Mouse (Mus musculus) liver, embryonic 15.5 days (tissue): ENCODE measurements at regions not wholly inside any gene's neighbourhood (a gene's known extent, or its start where the extent isn't known, plus 50 kb on each side); places are given as distances from the start of the nearest gene placed in this dataset.

ENCODE experiments used
- ATAC-seq: fragments of 200-750 bp; cut with Nextera tagmentation; 2 replicates; pipeline ENCODE4 v1.8.0; 2017; ENCODE audit warnings: moderate number of reproducible peaks, mild to moderate bottlenecking, moderate library complexity; ENCODE audit not compliant: insufficient read depth
- H3K27ac ChIP-seq: fragments of 300-500 bp; sonication (generic); replicated peaks from 2 replicates; pipeline ENCODE4 v1.5.1; 2015; ENCODE audit warnings: mild to moderate bottlenecking, inconsistent platforms
- H3K27me3 ChIP-seq: fragments of 300-500 bp; sonication (generic); 2 replicates; pipeline ENCODE4 v1.6.1; 2015; ENCODE audit warnings: mild to moderate bottlenecking, inconsistent platforms
- H3K36me3 ChIP-seq: fragments of 300-500 bp; sonication (generic); replicated peaks from 2 replicates; pipeline ENCODE4 v1.6.1; 2015; ENCODE audit warnings: moderate library complexity, mild to moderate bottlenecking, inconsistent platforms
- H3K4me1 ChIP-seq: fragments of 300-500 bp; sonication (generic); replicated peaks from 2 replicates; pipeline ENCODE4 v1.6.1; 2015; ENCODE audit warnings: inconsistent platforms
- H3K4me2 ChIP-seq: fragments of 300-500 bp; sonication (generic); 2 replicates; pipeline ENCODE4 v1.6.1; 2015; ENCODE audit warnings: moderate library complexity, mild to moderate bottlenecking, inconsistent platforms
- H3K4me3 ChIP-seq: fragments of 300-500 bp; sonication (generic); replicated peaks from 2 replicates; pipeline ENCODE4 v1.5.1; 2015; ENCODE audit warnings: mild to moderate bottlenecking, inconsistent platforms
- H3K9ac ChIP-seq: fragments of 300-500 bp; sonication (generic); 2 replicates; pipeline ENCODE4 v1.6.1; 2015; ENCODE audit warnings: moderate library complexity, mild to moderate bottlenecking, inconsistent platforms
- H3K9me3 ChIP-seq: fragments of 300-500 bp; sonication (generic); replicated peaks from 2 replicates; pipeline ENCODE4 v1.6.1; 2016; ENCODE audit warnings: inconsistent platforms
- WGBS: fragments of 180-500 bp; shearing (Covaris S2); methylation state at CpG from one replicate; pipeline ENCODE4 v1.1.7; 2015; ENCODE audit warnings: mixed read lengths; ENCODE audit not compliant: insufficient replicate concordance; 5-methylcytosine and 5-hydroxymethylcytosine counted together

DNA sequence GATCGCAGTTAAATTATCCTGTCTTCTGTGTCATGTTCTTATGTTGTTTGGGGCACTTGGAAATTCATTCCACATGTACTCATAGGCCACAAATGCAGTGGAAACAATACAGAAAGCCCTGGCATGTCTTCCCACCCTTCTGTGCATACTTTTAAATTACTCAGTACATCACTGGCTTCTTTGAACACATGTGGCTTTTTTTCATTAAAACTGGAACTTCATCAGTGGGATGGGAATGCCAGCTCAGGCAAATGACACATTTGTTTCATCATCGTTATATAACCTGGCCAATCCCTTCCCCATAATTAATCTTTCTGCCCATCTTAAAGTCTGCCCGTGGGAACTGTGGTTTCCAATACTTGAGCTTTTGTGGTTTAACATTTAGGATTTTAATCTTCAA, 214.9 kb downstream of the 1190002N15Rik start:
- Histone ChIP-seq H3K9ac (no peak overlapping the region), H3K4me2 (no peak overlapping the region), H3K9me3 (no peaks in the 10 kb centered on the region), H3K4me1 (no peaks in the 10 kb centered on the region), H3K36me3 (no peaks in the 10 kb centered on the region), H3K4me3 (no peak overlapping the region), H3K27me3 (no peaks in the 10 kb centered on the region), H3K27ac (no peak overlapping the region)
- WGBS = 58% methylated on average over 3 of the region's 3 CpGs
- ATAC-seq = no peak

DNA sequence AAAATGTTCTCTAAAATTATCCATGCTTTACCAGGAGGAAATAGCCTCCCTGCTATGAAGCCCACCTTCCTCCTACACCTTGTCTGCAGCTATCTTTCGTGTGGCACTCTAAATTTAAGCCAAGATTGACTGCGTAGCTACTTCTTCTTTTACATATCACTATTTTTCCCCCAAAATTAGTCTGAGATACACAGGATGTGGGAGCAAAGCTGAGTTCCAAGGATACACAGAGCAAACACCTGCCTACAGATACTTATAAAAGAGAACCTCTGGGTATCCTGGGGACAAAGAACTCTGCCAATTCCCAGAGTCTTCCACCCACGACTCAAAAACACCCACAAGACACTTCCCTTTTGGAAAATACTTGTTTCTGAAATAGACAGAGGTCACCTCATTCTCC, 235.3 kb downstream of the 1190002N15Rik start:
- H3K9me3 ChIP-seq = no peaks in the 10 kb centered on the region
- H3K4me3 ChIP-seq = no peak overlapping the region
- H3K4me2 ChIP-seq = no peak overlapping the region
- no peaks in the 10 kb centered on the region for H3K27me3 ChIP-seq
- WGBS = 54% methylated on average over 3 of the region's 3 CpGs
- ATAC-seq = no peak
- no peak overlapping the region for H3K27ac ChIP-seq
- H3K9ac ChIP-seq = no peak overlapping the region
- H3K36me3 ChIP-seq = no peaks in the 10 kb centered on the region
- no peaks in the 10 kb centered on the region for H3K4me1 ChIP-seq

DNA sequence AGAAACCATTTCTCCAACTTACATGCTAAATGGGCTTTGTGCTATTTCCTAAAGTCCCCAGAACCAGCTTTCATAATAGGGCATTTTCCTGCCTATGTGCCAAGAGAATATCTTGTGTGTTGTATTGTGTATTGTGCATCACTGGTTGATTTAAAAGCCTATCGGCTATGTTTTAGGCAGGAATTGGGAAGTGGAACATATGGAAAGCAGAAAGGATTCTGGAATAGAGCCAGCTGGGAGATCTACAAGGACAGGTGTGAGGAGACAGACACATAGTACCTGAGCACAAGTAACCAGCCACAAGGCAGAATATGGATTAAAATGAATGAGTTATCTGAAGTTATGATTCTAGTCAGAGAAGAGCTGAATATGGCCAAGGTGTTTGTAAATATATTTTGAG, 236.0 kb downstream of the 1190002N15Rik start:
- Histone ChIP-seq H3K4me1 (no peaks in the 10 kb centered on the region), H3K36me3 (no peaks in the 10 kb centered on the region), H3K4me2 (no peak overlapping the region), H3K27me3 (no peaks in the 10 kb centered on the region), H3K9me3 (no peaks in the 10 kb centered on the region), H3K9ac (no peak overlapping the region), H3K4me3 (no peak overlapping the region), H3K27ac (no peak overlapping the region)
- no peak for ATAC-seq
- WGBS = 82% methylated on average over 1 of the region's 1 CpGs

DNA sequence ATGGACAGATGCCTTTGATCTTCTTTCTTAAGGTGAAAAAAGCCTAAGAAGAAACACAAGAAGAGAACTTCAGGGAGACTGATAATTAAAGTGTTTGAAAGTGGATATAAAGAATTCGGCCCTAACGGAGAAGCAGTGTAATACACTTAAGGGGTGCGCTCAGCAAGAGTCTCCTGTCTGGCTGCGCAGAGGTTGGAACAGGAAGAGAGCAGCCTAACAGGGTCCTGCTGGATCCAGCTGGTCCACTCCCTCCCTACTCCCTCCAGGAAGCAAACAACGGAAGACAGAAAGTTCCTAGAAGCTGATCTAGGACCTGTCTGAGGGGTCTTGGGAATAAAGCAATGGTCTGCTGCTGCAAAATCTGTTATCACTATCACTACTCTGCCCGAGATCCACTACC, 242.4 kb downstream of the 1190002N15Rik start:
- Histone ChIP-seq H3K4me3 (no peak overlapping the region), H3K9me3 (no peaks in the 10 kb centered on the region), H3K4me2 (no peak overlapping the region), H3K4me1 (no peaks in the 10 kb centered on the region), H3K9ac (no peak overlapping the region), H3K36me3 (no peaks in the 10 kb centered on the region), H3K27ac (no peak overlapping the region), H3K27me3 (no peaks in the 10 kb centered on the region)
- WGBS = 60% methylated on average over 6 of the region's 6 CpGs
- no peak for ATAC-seq

DNA sequence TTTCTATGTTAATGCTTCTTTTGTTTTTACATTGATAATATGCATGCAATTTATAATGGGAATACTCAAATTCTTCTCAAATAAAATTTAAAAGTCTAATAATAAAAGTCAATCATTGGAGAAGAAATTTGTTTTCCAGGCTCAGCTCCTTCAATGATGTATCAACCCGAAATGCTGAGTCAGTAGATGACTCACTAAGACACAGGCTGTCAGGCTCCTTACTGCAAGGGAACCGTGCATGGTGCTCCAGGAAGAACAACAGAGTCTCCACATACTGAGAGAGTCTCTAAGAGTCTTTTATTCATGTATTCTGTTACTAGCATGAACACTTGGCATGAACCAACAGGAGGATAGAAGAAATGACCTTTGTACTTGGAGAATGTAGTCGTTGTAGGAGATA, 245.7 kb downstream of the 1190002N15Rik start:
- H3K27ac ChIP-seq = no peak overlapping the region
- H3K4me3 ChIP-seq = no peak overlapping the region
- 26% methylated on average over 3 of the region's 3 CpGs for WGBS
- ATAC-seq = no peak
- no peaks in the 10 kb centered on the region for H3K4me1 ChIP-seq
- no peaks in the 10 kb centered on the region for H3K36me3 ChIP-seq
- H3K27me3 ChIP-seq = no peaks in the 10 kb centered on the region
- no peak overlapping the region for H3K4me2 ChIP-seq
- H3K9me3 ChIP-seq = no peaks in the 10 kb centered on the region
- H3K9ac ChIP-seq = no peak overlapping the region

DNA sequence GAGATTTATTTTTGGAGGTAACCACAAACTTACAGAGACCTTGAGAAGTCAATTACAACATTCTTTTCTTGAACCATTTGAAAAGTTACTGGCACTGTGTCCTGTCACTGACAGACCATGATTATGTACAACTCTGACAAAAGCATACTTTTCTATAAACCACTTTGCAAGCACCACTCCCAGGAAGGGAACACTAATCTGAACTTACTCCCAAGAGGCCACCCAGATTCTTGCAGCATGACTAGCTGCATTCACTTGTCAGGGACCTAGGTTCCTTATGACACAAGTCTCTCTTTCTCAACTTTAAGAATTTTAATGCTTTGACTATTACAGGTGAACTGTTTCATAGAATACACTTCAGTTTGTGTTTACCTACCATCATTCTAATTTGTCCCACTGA, 248.3 kb downstream of the 1190002N15Rik start:
- Histone ChIP-seq H3K27me3 (no peaks in the 10 kb centered on the region), H3K9me3 (no peaks in the 10 kb centered on the region), H3K36me3 (no peaks in the 10 kb centered on the region), H3K4me2 (no peak overlapping the region), H3K4me1 (no peaks in the 10 kb centered on the region), H3K4me3 (no peak overlapping the region), H3K27ac (no peak overlapping the region), H3K9ac (no peak overlapping the region)
- no peak for ATAC-seq

DNA sequence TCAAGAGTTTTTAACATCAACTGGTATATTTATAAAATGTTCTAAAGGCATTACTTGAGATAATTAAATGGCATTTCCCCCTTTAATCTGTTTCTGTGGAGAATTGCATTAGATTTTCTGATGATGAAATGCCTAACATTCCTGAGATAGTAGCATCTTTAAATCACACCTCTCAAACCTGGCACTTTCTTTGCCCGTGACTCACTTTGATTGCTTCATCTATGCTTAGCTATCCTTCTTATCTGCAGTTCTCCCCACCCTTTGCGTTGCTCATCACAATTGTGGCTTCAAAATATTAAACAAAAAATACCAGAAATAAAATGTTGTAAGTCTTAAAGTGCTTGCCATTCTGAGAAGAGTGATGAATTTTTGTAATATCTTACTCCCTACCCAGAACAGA, 250.3 kb downstream of the 1190002N15Rik start:
- no peaks in the 10 kb centered on the region for H3K27me3 ChIP-seq
- H3K4me1 ChIP-seq = no peaks in the 10 kb centered on the region
- no peak overlapping the region for H3K27ac ChIP-seq
- ATAC-seq = no peak
- H3K36me3 ChIP-seq = no peaks in the 10 kb centered on the region
- H3K9ac ChIP-seq = no peak overlapping the region
- WGBS = 54% methylated on average over 2 of the region's 2 CpGs
- no peak overlapping the region for H3K4me2 ChIP-seq
- no peak overlapping the region for H3K4me3 ChIP-seq
- no peaks in the 10 kb centered on the region for H3K9me3 ChIP-seq

DNA sequence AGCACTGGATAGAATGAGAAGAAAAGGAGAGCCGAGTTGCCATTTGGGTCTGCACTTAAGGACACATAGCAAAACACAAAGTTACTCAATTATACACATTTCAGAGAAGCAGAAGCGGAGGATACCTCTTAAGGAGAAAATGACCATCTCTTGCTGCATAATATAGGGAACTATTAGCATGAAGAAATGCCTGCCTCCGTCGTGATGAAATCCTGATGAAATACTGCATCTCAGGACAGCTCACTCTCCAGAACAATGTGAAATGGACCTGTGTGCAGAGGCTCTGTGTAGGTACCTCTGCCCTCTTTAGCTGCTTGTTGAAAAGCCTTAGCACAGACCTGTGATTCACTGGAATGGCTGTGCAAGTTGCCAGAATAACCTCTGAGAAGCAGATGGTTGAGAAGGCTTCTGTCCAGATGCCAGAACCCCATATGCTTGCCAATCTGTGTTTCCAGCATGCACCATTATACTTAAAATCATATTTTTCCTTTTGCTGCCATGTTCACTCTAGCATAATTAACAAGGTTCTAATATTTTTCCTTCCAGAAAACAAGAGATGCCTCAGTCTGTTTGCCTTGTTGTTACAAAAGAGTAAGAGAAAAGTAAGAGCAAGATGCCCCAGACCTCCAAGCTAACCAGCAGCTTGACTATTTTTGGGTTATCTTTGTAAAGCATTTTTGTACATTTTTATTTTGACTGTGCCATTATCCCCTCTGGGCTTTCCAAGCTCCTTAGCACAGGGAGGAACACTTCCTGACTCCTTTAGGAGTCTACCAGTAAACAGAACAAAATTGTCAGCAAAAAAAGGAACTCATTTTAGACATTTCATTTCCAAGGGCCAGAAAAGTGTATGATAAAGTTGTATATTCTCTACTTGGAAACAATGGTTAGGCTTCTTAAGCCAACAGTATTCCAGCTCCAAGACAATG, 259.0 kb downstream of the 1190002N15Rik start:
- 54% methylated on average over 4 of the region's 4 CpGs for WGBS

DNA sequence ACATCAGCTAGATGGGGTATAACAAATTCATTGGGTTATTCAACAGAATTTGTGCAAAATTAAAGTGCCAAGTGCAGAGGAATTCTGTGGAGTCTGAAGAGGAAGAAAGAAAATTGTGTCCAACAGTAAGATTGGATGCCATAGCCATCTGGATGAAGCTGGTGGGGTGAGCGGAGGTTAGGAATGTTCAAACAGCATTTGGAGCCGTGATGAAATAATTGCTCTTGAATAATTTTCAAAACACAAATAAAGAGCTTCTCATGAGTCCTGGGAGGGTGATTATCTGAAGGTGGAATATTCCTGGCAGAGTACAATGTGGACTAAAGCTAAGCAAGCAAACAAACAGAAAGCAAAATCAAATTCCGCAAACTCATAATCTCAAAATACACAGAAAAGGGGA, 260.8 kb downstream of the 1190002N15Rik start:
- no peak for ATAC-seq
- Histone ChIP-seq H3K9ac (no peak overlapping the region), H3K4me2 (no peak overlapping the region), H3K9me3 (no peaks in the 10 kb centered on the region), H3K36me3 (no peaks in the 10 kb centered on the region), H3K27me3 (no peaks in the 10 kb centered on the region), H3K4me1 (no peaks in the 10 kb centered on the region), H3K27ac (no peak overlapping the region), H3K4me3 (no peak overlapping the region)
- WGBS = 68% methylated on average over 3 of the region's 3 CpGs

More for the DNA sequence above, 259.0 kb downstream of the 1190002N15Rik start:
- no peak for ATAC-seq
- Histone ChIP-seq H3K27ac (no peak overlapping the region), H3K4me2 (no peak overlapping the region), H3K27me3 (no peaks in the 10 kb centered on the region), H3K4me1 (no peaks in the 10 kb centered on the region), H3K4me3 (no peak overlapping the region), H3K36me3 (no peaks in the 10 kb centered on the region), H3K9ac (no peak overlapping the region), H3K9me3 (no peaks in the 10 kb centered on the region)

DNA sequence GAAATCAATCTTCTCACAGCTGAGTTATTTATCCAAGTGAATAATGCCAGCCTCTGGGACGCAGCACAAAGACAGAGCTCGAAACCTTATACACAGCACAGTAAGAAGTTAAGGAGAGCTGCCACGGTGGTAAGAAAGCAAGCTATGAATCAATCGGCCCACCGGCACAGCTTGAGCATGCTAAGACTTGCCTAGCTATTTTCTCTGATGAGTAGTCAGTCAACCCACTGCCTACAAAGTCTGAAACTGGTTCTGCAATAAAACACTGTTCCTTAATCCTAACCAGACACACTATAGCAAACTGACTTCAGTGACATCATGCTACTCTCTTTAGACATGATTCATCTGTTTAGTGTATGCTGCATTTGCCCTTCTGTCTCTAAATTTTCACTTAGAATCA, 268.7 kb downstream of the 1190002N15Rik start:
- H3K9me3 ChIP-seq = no peaks in the 10 kb centered on the region
- no peaks in the 10 kb centered on the region for H3K4me1 ChIP-seq
- ATAC-seq = no peak
- no peak overlapping the region for H3K4me3 ChIP-seq
- WGBS = 70% methylated on average over 5 of the region's 5 CpGs
- H3K4me2 ChIP-seq = no peak overlapping the region
- H3K36me3 ChIP-seq = no peaks in the 10 kb centered on the region
- no peaks in the 10 kb centered on the region for H3K27me3 ChIP-seq
- no peak overlapping the region for H3K27ac ChIP-seq
- no peak overlapping the region for H3K9ac ChIP-seq

DNA sequence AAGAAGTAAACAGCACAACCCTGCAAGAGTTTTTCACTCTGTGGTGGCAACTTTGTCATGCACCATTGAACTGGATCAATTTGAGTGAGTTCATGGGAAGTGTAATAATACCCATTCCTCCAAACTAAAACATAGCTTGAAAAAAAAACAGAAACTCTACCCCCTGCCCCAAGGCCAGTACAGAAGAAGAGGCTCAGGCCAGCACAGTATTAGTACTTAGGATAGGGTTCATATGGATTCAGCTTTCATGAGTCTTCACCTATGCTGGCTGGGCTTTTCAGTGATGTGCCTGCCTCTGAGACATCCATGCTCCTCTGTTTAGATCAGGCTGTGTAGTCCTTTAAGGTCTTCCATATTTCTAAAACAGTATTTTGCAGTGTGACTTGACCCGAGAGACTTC, 270.6 kb downstream of the 1190002N15Rik start:
- Histone ChIP-seq H3K27ac (no peak overlapping the region), H3K9ac (no peak overlapping the region), H3K4me3 (no peak overlapping the region), H3K4me1 (no peaks in the 10 kb centered on the region), H3K27me3 (no peaks in the 10 kb centered on the region), H3K9me3 (no peaks in the 10 kb centered on the region), H3K4me2 (no peak overlapping the region), H3K36me3 (no peaks in the 10 kb centered on the region)
- no peak for ATAC-seq
- WGBS = 43% methylated on average over 1 of the region's 1 CpGs
